Mouse (Mus musculus) megakaryocyte, embryonic 14.5 days (primary cell): ENCODE measurements around the gene Asb1. TPM values are rescaled to one million over a fixed set of nuclear protein-coding genes. Genes with fewer than 3 reads are reported as not detected.

ENCODE experiments used
- H3K27me3 ChIP-seq: replicated peaks from 2 replicates; pipeline ENCODE3; 2012; ENCODE audit warnings: inconsistent platforms
- H3K36me3 ChIP-seq: replicated peaks from 2 replicates; pipeline ENCODE3; 2012; ENCODE audit warnings: low read length, inconsistent platforms, mixed read lengths
- H3K4me1 ChIP-seq: 2 replicates; pipeline ENCODE4 v1.6.1; 2012; ENCODE audit warnings: inconsistent platforms
- H3K4me3 ChIP-seq: replicated peaks from 2 replicates; pipeline ENCODE3; 2012; ENCODE audit warnings: moderate library complexity, mild to moderate bottlenecking, inconsistent platforms
- H3K9me3 ChIP-seq: 2 replicates; pipeline ENCODE4 v1.6.1; 2012; ENCODE audit warnings: inconsistent platforms
- FLI1 ChIP-seq: IDR thresholded peaks from 2 replicates; pipeline ENCODE4 v1.6.1; 2012; ENCODE audit warnings: low read length, inconsistent platforms, mixed read lengths
- GATA1 ChIP-seq: IDR thresholded peaks from 3 replicates; pipeline ENCODE4 v1.6.1; 2012; ENCODE audit warnings: mixed read lengths, low read length, inconsistent platforms, borderline replicate concordance
- polyA plus RNA-seq: library from polyadenylated mRNA; stranded (reverse); fragments of >175 nt; gene quantifications from 2 replicates; pipeline ENCODE4 v1.2.3, GENCODE M21; 2012; ENCODE audit warnings: low replicate concordance; ENCODE audit not compliant: insufficient read depth

Gene Asb1
- polyA plus RNA-seq, 1 experiment: 8.1 TPM

DNA sequence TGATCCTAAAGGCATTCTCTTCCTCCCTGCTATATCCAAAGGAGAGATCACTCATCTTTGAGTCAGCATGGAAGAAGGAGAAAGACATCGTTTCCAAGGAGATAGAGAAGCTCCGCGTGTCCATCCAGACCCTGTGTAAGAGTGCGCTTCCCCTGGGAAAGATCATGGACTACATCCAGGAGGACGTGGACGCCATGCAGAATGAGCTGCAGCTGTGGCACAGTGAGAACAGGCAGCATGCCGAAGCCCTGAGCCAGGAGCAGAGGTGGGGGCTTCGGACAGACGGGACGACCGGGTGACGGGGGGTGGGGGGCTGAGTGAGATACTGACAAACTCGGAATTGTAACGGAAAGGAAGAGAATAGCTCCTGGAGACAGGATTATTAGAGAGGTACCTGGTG is 14.5 kb upstream of the Asb1 start:
- H3K36me3 ChIP-seq: peaks cover 40% of the 10 kb centered on the region
- no peaks in the 10 kb centered on the region for H3K9me3 ChIP-seq
- no peak overlapping the region for H3K4me3 ChIP-seq
- no peak for TF ChIP-seq GATA1
- no peak for TF ChIP-seq FLI1
- H3K27me3 ChIP-seq: peaks cover 3% of the 10 kb centered on the region
- H3K4me1 ChIP-seq: peaks cover 38% of the 10 kb centered on the region

DNA sequence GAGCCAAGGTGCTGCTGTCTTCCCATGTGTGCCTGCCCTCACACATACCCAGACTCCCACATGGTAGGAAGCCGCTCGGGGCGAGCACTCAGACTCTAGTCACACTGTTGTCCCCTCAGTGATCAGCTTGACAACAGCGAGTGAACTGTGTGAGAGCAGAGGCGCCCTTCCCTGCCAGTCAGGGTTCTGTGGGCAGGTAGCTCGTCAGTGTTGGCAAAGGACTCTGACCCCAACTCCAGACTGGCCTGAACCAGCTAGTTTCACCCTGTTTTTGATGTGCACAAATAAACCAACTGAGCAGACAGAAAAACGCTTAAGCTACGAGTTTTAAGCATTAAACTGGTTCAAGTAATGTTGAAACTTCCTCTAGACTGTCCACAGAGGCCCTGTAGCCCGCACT is 10.2 kb upstream of the Asb1 start:
- Histone ChIP-seq H3K36me3 (peaks cover 24% of the 10 kb centered on the region), H3K4me1 (peaks cover 46% of the 10 kb centered on the region)
- TF ChIP-seq GATA1 (no peak), FLI1 (no peak)

DNA sequence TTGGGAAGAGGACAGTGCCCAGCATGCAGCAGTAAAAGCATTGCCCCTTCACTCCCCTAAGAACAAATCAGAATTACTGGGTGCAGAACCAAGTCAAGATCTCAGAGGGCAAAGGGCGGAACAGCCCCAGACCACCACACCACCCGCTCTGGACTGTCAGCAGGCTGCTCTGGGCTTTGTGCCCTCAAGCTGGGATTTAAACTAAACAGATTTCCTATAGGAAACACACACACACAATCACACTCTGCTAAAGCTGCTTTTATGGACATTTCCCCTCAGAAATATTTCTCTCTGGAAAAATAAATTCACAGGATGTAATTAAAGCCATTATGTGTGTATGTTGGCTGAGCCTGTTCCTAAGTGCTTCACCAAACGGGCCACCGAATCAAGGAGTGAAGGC is 8.1 kb upstream of the Asb1 start:
- Histone ChIP-seq H3K36me3 (peaks cover 19% of the 10 kb centered on the region), H3K4me1 (peaks cover 45% of the 10 kb centered on the region), H3K4me3 (no peak overlapping the region), H3K27me3 (peaks cover 3% of the 10 kb centered on the region), H3K9me3 (no peaks in the 10 kb centered on the region)
- TF ChIP-seq FLI1: no peak
- TF ChIP-seq GATA1: no peak

More for the DNA sequence above, 10.2 kb upstream of the Asb1 start:
- Histone ChIP-seq H3K27me3 (peaks cover 3% of the 10 kb centered on the region), H3K9me3 (no peaks in the 10 kb centered on the region), H3K4me3 (no peak overlapping the region)

DNA sequence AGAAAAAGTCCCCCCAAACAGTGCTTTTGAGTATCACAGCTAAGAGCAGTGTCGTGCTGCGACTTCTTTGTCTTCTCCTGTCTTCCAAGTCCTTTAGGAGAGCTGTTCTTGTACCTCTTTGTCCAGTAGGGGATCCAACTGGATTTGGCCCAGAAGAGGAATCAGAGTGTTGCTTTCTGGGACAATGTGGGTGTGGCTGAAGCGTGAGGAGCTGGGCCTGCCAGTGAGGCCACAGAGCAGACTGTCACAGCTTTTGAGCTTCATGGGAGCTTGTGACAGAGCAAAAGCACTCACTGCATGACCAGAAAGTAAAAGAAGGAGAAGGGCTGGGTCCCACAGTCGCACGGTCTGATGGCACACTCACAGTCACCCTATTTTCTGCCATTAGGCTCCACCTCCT is 7.5 kb upstream of the Asb1 start:
- Histone ChIP-seq H3K4me3 (no peak overlapping the region), H3K9me3 (no peaks in the 10 kb centered on the region), H3K36me3 (peaks cover 12% of the 10 kb centered on the region), H3K4me1 (peaks cover 44% of the 10 kb centered on the region), H3K27me3 (peaks cover 3% of the 10 kb centered on the region)
- TF ChIP-seq GATA1 (no peak), FLI1 (no peak)

DNA sequence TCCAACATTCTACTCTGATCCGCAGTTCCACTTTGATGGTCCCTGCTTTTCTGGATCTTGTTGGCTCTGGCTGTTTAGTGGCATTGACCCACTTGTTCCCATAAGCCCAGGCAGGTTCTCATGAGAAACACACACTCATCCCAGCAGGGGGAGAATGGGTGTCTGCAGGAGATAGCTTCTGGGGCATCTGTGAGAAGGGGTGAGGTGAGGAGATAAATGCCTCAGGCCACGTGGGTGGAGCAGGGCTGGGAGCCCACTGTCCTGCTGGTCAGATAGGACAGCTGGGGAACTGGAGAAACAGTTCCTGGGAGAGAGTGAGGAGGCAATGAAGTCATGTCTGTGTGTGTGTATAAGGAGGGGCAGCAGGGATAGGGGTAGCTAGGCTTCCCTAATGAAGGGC is 6.9 kb upstream of the Asb1 start:
- peak overlapping the region; percentile 40 for H3K4me3 ChIP-seq

DNA sequence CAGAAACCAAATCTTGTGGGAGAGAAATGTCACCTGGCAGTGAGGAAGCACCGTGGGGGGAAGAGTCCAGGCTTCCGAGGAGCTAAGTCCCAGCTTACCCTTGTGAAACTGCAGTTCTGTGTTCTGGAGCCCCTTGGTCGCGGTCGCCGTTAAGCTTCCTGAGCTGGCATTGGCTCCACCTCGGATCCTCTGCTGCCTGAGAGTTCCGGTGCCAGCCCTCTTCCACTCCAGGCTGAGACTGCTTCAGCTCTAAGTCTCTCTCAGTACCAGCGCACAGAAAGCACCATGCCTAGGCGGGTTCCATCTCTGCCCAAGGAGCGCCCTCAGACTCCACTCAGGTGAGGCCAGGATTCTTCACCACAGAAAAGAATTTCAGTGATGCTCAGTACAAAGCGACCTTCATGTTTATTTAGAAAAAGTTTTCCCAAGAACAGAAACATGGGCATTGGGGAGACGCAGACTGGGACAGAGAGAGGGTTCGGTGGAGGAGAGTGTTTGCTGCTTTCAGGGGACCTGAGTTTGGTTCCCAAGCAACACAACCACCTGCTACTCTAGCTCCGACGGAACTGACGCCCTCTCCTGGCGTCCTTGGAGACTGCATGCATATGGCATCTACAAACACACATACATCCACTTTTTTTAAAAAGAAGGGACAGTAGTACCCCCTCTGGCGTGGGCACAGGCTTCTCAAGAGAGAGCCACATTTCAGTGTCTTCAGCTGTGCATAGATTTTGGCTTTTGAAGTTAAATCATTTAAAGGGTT is 6.2 kb upstream of the Asb1 start:
- Histone ChIP-seq H3K4me1 (peaks cover 52% of the 10 kb centered on the region), H3K36me3 (peaks cover 5% of the 10 kb centered on the region), H3K4me3 (peak overlapping the region; percentile 29), H3K27me3 (peaks cover 3% of the 10 kb centered on the region), H3K9me3 (no peaks in the 10 kb centered on the region)
- TF ChIP-seq FLI1 (no peak), GATA1 (no peak)

More for the DNA sequence above, 6.9 kb upstream of the Asb1 start:
- H3K27me3 ChIP-seq: peaks cover 3% of the 10 kb centered on the region
- peaks cover 49% of the 10 kb centered on the region for H3K4me1 ChIP-seq
- H3K36me3 ChIP-seq: peaks cover 8% of the 10 kb centered on the region
- no peak for TF ChIP-seq GATA1
- TF ChIP-seq FLI1: no peak
- H3K9me3 ChIP-seq: no peaks in the 10 kb centered on the region

DNA sequence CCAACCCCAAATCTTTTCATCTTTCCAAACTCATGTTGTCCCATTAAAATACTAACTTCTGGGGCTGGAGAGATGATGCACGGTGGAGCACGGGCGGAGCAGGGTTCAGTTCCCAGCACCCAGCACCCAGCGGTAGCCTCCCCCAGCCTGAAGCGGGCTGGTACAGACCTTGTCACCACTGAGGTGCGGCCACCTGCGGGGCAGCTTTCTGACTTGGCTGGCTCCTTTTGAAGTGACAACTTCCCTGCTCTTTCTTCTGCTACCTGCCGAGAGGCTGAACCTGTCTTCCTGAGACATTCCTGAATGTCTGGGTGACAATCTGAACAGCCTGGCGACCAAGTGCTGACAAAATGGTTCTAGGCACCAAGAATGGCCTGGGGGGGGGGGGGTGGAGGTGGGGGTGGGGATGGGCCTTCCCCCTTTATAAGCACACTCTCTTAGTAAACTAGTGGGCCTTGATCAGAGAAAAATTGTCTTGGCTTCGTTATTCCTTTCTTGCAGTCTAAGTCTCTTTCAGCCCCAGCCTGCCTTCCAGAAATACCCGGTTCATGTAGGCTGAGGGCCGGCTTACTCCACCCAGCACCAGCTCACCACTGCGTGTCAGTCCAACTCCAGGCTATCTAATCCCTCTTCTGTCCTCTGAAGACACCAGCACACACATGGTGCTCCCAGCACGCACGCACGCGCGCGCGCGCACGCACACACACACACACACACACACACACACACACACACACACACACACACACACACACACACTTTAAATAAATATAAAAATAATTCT is 2.4 kb upstream of the Asb1 start:
- Histone ChIP-seq H3K4me1 (peaks cover 72% of the 10 kb centered on the region), H3K27me3 (no peaks in the 10 kb centered on the region), H3K36me3 (peaks cover 6% of the 10 kb centered on the region), H3K4me3 (no peak overlapping the region), H3K9me3 (no peaks in the 10 kb centered on the region)
- TF ChIP-seq GATA1 (no peak), FLI1 (no peak)

DNA sequence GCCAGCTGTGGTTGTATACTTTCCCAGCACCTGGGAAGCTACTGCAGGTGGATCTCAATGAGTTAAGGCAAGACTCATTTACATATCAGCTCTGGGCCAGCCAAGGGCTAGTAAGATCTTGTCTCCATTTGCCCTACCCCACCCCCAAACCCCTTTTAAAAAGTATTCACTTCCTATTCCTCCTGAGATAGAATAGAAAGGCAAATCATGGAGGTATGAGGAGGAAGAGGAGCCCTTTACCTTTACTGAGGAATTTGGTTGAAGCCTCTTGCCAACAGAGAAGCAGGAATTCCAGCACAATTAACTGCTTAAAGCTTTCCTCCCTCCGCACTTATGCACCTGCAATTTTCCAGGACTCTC is 1.8 kb upstream of the Asb1 start:
- TF ChIP-seq GATA1: no peak
- no peak for TF ChIP-seq FLI1
- no peak overlapping the region for H3K4me3 ChIP-seq
- H3K36me3 ChIP-seq: peaks cover 6% of the 10 kb centered on the region
- no peaks in the 10 kb centered on the region for H3K9me3 ChIP-seq
- no peaks in the 10 kb centered on the region for H3K27me3 ChIP-seq
- peaks cover 72% of the 10 kb centered on the region for H3K4me1 ChIP-seq

DNA sequence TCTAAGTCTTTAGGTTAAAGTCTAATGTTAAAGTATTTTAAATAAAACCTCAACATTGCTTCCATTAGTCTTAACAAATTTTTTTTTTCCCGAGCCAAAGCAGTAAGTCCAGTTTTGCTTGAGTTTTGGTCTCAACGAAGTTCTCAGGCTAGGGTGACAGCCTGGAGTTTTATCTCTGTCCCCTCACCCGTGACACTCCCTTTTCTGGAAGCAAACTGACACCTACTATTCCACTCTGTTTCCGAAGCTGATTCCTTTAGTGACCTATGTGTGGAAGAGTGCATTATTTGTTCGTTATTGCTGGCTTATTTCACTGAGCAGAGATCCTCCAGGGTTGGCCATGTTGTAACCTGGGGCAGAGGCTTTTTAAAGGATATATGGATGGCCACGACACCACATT is 1.1 kb upstream of the Asb1 start:
- peak overlapping the region; percentile 97 for H3K4me3 ChIP-seq
- H3K4me1 ChIP-seq: peaks cover 70% of the 10 kb centered on the region
- TF ChIP-seq GATA1 (no peak), FLI1 (no peak)
- peaks cover 10% of the 10 kb centered on the region for H3K36me3 ChIP-seq
- no peaks in the 10 kb centered on the region for H3K27me3 ChIP-seq
- no peaks in the 10 kb centered on the region for H3K9me3 ChIP-seq

DNA sequence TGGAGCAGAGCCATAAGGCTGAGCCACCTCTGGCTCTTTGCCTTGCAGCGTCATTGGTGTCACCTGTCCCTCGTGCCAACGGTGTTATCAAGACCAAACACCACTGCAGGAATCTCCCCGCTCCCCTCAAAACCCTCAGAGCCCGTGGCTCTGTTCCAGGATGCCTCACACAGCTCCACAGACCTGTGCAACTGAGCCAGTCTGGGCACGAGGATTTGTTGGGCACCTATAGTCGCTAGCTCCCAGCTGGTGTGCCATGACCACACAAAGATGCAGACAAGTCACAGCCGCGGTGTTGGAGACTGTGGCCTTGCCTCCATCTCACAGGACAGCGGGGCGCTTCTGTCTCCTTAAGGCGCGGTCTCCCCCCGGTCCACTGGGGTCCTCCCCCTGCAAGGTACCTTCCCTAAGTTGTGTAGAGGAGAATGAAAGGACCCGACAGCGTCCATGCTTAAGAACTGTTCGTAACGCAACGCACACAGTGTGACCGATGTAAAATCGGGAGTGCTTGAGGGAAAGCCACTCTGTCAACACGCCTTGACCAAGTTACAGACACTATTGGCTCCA is 557 bp upstream of the Asb1 start:
- peaks cover 70% of the 10 kb centered on the region for H3K4me1 ChIP-seq
- H3K4me3 ChIP-seq: peak overlapping the region; percentile 97
- no peaks in the 10 kb centered on the region for H3K27me3 ChIP-seq
- peaks cover 15% of the 10 kb centered on the region for H3K36me3 ChIP-seq
- no peaks in the 10 kb centered on the region for H3K9me3 ChIP-seq
- TF ChIP-seq FLI1 (no peak), GATA1 (no peak)
